Mouse (Mus musculus): ENCODE measurements at regions not wholly inside any gene's neighbourhood (a gene's known extent, or its start where the extent isn't known, plus 50 kb on each side); places are given as distances from the start of the nearest gene placed in this dataset.

GRCm38 (mm10) chr5:138898440-138898839, 78.6 kb downstream of the Gm5294 start:
- H3K4me1 ChIP-seq (ENCODE audit: control insufficient read depth, insufficient read depth, low read length): no peaks in the 10 kb centered on the region
- no peak overlapping the region for H3K27ac ChIP-seq (replicated peaks; ENCODE audit: low read depth, low read length)
- no peak overlapping the region for H3K9ac ChIP-seq (ENCODE audit: low read length)
- no peaks in the 10 kb centered on the region for H3K27me3 ChIP-seq (ENCODE audit: control insufficient read depth, insufficient read depth, low read length)
- ATAC-seq (ENCODE audit: insufficient number of reproducible peaks, low FRiP score, low TSS enrichment, low read depth) (0 out of 2 replicates have a peak, but pooled peaks have one; percentile 44), DNase-seq (ENCODE audit: low spot score) (peak; percentile 30)
- H3K4me3 ChIP-seq (ENCODE audit: low read depth, low read length): no peak overlapping the region
- H3K36me3 ChIP-seq (ENCODE audit: control insufficient read depth, insufficient read depth, low read length): no peaks in the 10 kb centered on the region
- WGBS: 43% methylated on average over 7 of the region's 7 CpGs
- no peaks in the 10 kb centered on the region for H3K9me3 ChIP-seq (ENCODE audit: control insufficient read depth, low read length)
- no peak overlapping the region for H3K4me2 ChIP-seq (ENCODE audit: low read depth, severe bottlenecking)

GRCm38 (mm10) chr5:138900952-138901599, 81.2 kb downstream of the Gm5294 start:
- Histone ChIP-seq H3K36me3 (ENCODE audit: control insufficient read depth, insufficient read depth, low read length) (no peaks in the 10 kb centered on the region), H3K4me2 (ENCODE audit: low read depth, severe bottlenecking) (no peak overlapping the region), H3K27me3 (ENCODE audit: control insufficient read depth, insufficient read depth, low read length) (no peaks in the 10 kb centered on the region), H3K4me3 (ENCODE audit: low read depth, low read length) (no peak overlapping the region), H3K4me1 (ENCODE audit: control insufficient read depth, insufficient read depth, low read length) (no peaks in the 10 kb centered on the region), H3K27ac (replicated peaks; ENCODE audit: low read depth, low read length) (no peak overlapping the region), H3K9me3 (ENCODE audit: control insufficient read depth, low read length) (no peaks in the 10 kb centered on the region), H3K9ac (ENCODE audit: low read length) (no peak overlapping the region)
- DNase-seq (ENCODE audit: low spot score): no peak
- 87% methylated on average over 15 of the region's 15 CpGs for WGBS
- no peak for ATAC-seq (ENCODE audit: insufficient number of reproducible peaks, low FRiP score, low TSS enrichment, low read depth)

- WGBS: 88% methylated on average over 1 of the region's 1 CpGs
- ATAC-seq (ENCODE audit: insufficient number of reproducible peaks, low FRiP score, low TSS enrichment, low read depth): no peak
- H3K4me2 ChIP-seq (ENCODE audit: low read depth, severe bottlenecking): no peak overlapping the region
- H3K27ac ChIP-seq (replicated peaks; ENCODE audit: low read depth, low read length): no peak overlapping the region
- no peaks in the 10 kb centered on the region for H3K36me3 ChIP-seq (ENCODE audit: control insufficient read depth, insufficient read depth, low read length)
- no peak overlapping the region for H3K9ac ChIP-seq (ENCODE audit: low read length)
- H3K4me3 ChIP-seq (ENCODE audit: low read depth, low read length): no peak overlapping the region
- no peaks in the 10 kb centered on the region for H3K4me1 ChIP-seq (ENCODE audit: control insufficient read depth, insufficient read depth, low read length)
- no peaks in the 10 kb centered on the region for H3K9me3 ChIP-seq (ENCODE audit: control insufficient read depth, low read length)
- no peaks in the 10 kb centered on the region for H3K27me3 ChIP-seq (ENCODE audit: control insufficient read depth, insufficient read depth, low read length)
- no peak for DNase-seq (ENCODE audit: low spot score)
These were observed 82.4 kb downstream of the Gm5294 start for GRCm38 (mm10) chr5:138902316-138902715.

- Histone ChIP-seq H3K9ac (ENCODE audit: low read length) (no peak overlapping the region), H3K4me3 (ENCODE audit: low read depth, low read length) (no peak overlapping the region), H3K27ac (replicated peaks; ENCODE audit: low read depth, low read length) (no peak overlapping the region), H3K4me2 (ENCODE audit: low read depth, severe bottlenecking) (no peak overlapping the region), H3K27me3 (ENCODE audit: control insufficient read depth, insufficient read depth, low read length) (no peaks in the 10 kb centered on the region), H3K4me1 (ENCODE audit: control insufficient read depth, insufficient read depth, low read length) (peaks cover 9% of the 10 kb centered on the region; the same call in 1 of the 2 replicates), H3K9me3 (ENCODE audit: control insufficient read depth, low read length) (no peaks in the 10 kb centered on the region), H3K36me3 (ENCODE audit: control insufficient read depth, insufficient read depth, low read length) (no peaks in the 10 kb centered on the region)
- DNase-seq (ENCODE audit: low spot score) (no peak), ATAC-seq (ENCODE audit: insufficient number of reproducible peaks, low FRiP score, low TSS enrichment, low read depth) (no peak)
- WGBS: 64% methylated on average over 7 of the region's 7 CpGs
These were observed 85.1 kb downstream of the Pdgfa start for GRCm38 (mm10) chr5:138911769-138912710.

GRCm38 (mm10) chr5:138912711-138913105, 84.5 kb downstream of the Pdgfa start:
- H3K27ac ChIP-seq (replicated peaks; ENCODE audit: low read depth, low read length): no peak overlapping the region
- WGBS: 86% methylated on average over 7 of the region's 7 CpGs
- ATAC-seq (ENCODE audit: insufficient number of reproducible peaks, low FRiP score, low TSS enrichment, low read depth) (no peak), DNase-seq (ENCODE audit: low spot score) (no peak)
- no peak overlapping the region for H3K9ac ChIP-seq (ENCODE audit: low read length)
- no peaks in the 10 kb centered on the region for H3K9me3 ChIP-seq (ENCODE audit: control insufficient read depth, low read length)
- no peak overlapping the region for H3K4me3 ChIP-seq (ENCODE audit: low read depth, low read length)
- no peak overlapping the region for H3K4me2 ChIP-seq (ENCODE audit: low read depth, severe bottlenecking)
- H3K27me3 ChIP-seq (ENCODE audit: control insufficient read depth, insufficient read depth, low read length): no peaks in the 10 kb centered on the region
- no peaks in the 10 kb centered on the region for H3K36me3 ChIP-seq (ENCODE audit: control insufficient read depth, insufficient read depth, low read length)
- H3K4me1 ChIP-seq (ENCODE audit: control insufficient read depth, insufficient read depth, low read length): peaks cover 9% of the 10 kb centered on the region; the same call in 1 of the 2 replicates

GRCm38 (mm10) chr5:138915068-138915467, 82.1 kb downstream of the Pdgfa start:
- Histone ChIP-seq H3K9ac (ENCODE audit: low read length) (no peak overlapping the region), H3K27me3 (ENCODE audit: control insufficient read depth, insufficient read depth, low read length) (no peaks in the 10 kb centered on the region), H3K4me3 (ENCODE audit: low read depth, low read length) (no peak overlapping the region), H3K9me3 (ENCODE audit: control insufficient read depth, low read length) (no peaks in the 10 kb centered on the region), H3K36me3 (ENCODE audit: control insufficient read depth, insufficient read depth, low read length) (no peaks in the 10 kb centered on the region), H3K4me2 (ENCODE audit: low read depth, severe bottlenecking) (no peak overlapping the region), H3K4me1 (ENCODE audit: control insufficient read depth, insufficient read depth, low read length) (peaks cover 9% of the 10 kb centered on the region; the same call in 1 of the 2 replicates), H3K27ac (replicated peaks; ENCODE audit: low read depth, low read length) (no peak overlapping the region)
- WGBS: 9% methylated on average over 5 of the region's 5 CpGs
- DNase-seq (ENCODE audit: low spot score) (no peak), ATAC-seq (ENCODE audit: insufficient number of reproducible peaks, low FRiP score, low TSS enrichment, low read depth) (no peak)

- peaks cover 9% of the 10 kb centered on the region; the same call in 1 of the 2 replicates for H3K4me1 ChIP-seq (ENCODE audit: control insufficient read depth, insufficient read depth, low read length)
- ATAC-seq (ENCODE audit: insufficient number of reproducible peaks, low FRiP score, low TSS enrichment, low read depth) (no peak), DNase-seq (ENCODE audit: low spot score) (no peak)
- H3K27me3 ChIP-seq (ENCODE audit: control insufficient read depth, insufficient read depth, low read length): no peaks in the 10 kb centered on the region
- H3K36me3 ChIP-seq (ENCODE audit: control insufficient read depth, insufficient read depth, low read length): no peaks in the 10 kb centered on the region
- 76% methylated on average over 4 of the region's 4 CpGs for WGBS
- H3K4me2 ChIP-seq (ENCODE audit: low read depth, severe bottlenecking): no peak overlapping the region
- no peak overlapping the region for H3K27ac ChIP-seq (replicated peaks; ENCODE audit: low read depth, low read length)
- H3K9me3 ChIP-seq (ENCODE audit: control insufficient read depth, low read length): no peaks in the 10 kb centered on the region
- no peak overlapping the region for H3K9ac ChIP-seq (ENCODE audit: low read length)
- no peak overlapping the region for H3K4me3 ChIP-seq (ENCODE audit: low read depth, low read length)
These were observed 81.7 kb downstream of the Pdgfa start for GRCm38 (mm10) chr5:138915496-138915895.

- no peaks in the 10 kb centered on the region for H3K36me3 ChIP-seq (ENCODE audit: control insufficient read depth, insufficient read depth, low read length)
- no peak overlapping the region for H3K4me3 ChIP-seq (ENCODE audit: low read depth, low read length)
- no peak for ATAC-seq (ENCODE audit: insufficient number of reproducible peaks, low FRiP score, low TSS enrichment, low read depth)
- H3K4me2 ChIP-seq (ENCODE audit: low read depth, severe bottlenecking): no peak overlapping the region
- no peak for DNase-seq (ENCODE audit: low spot score)
- H3K27me3 ChIP-seq (ENCODE audit: control insufficient read depth, insufficient read depth, low read length): no peaks in the 10 kb centered on the region
- H3K9ac ChIP-seq (ENCODE audit: low read length): no peak overlapping the region
- H3K9me3 ChIP-seq (ENCODE audit: control insufficient read depth, low read length): no peaks in the 10 kb centered on the region
- no peaks in the 10 kb centered on the region for H3K4me1 ChIP-seq (ENCODE audit: control insufficient read depth, insufficient read depth, low read length)
- 67% methylated on average over 7 of the region's 7 CpGs for WGBS
- H3K27ac ChIP-seq (replicated peaks; ENCODE audit: low read depth, low read length): no peak overlapping the region
These were observed 76.9 kb downstream of the Pdgfa start for GRCm38 (mm10) chr5:138920156-138920845.
